Mouse (Mus musculus) embryo, embryonic 9.5 days (tissue): Measurements from ENCODE around the gene Immp2l.

Source experiments
- DNase-seq: peaks from one replicate; pipeline ENCODE4 v3.0.0-alpha.2; 2017; ENCODE audit errors: extremely low spot score

Immp2l gene

GRCm38 (mm10) chr12:41520326-41520725, 496.4 kb downstream of the Immp2l start:
- no peak for DNase-seq

GRCm38 (mm10) chr12:41521671-41522070, 497.8 kb downstream of the Immp2l start:
- no peak for DNase-seq

GRCm38 (mm10) chr12:41526688-41527087, 502.8 kb downstream of the Immp2l start:
- no peak for DNase-seq

GRCm38 (mm10) chr12:41528410-41528809, 504.5 kb downstream of the Immp2l start:
- no peak for DNase-seq

- no peak for DNase-seq
Observed at GRCm38 (mm10) chr12:41539989-41540388, 516.1 kb downstream of the Immp2l start.

- no peak for DNase-seq
Observed at GRCm38 (mm10) chr12:41551578-41551977, 527.7 kb downstream of the Immp2l start.

- DNase-seq = no peak
Observed at GRCm38 (mm10) chr12:41557832-41558231, 533.9 kb downstream of the Immp2l start.

GRCm38 (mm10) chr12:41558956-41559735, 535.3 kb downstream of the Immp2l start:
- DNase-seq = no peak

- DNase-seq = peak; percentile 62
Observed at GRCm38 (mm10) chr12:41565540-41566432, 541.9 kb downstream of the Immp2l start.

GRCm38 (mm10) chr12:41566433-41566794, 542.5 kb downstream of the Immp2l start:
- no peak for DNase-seq

GRCm38 (mm10) chr12:41573754-41574153, 549.9 kb downstream of the Immp2l start:
- no peak for DNase-seq

- no peak for DNase-seq
Observed at GRCm38 (mm10) chr12:41575221-41575620, 551.3 kb downstream of the Immp2l start.

GRCm38 (mm10) chr12:41593401-41593800, 569.5 kb downstream of the Immp2l start:
- no peak for DNase-seq

GRCm38 (mm10) chr12:41594037-41594436, 570.1 kb downstream of the Immp2l start:
- DNase-seq = no peak

- no peak for DNase-seq
Observed at GRCm38 (mm10) chr12:41615271-41615670, 591.4 kb downstream of the Immp2l start.

- DNase-seq = no peak
Observed at GRCm38 (mm10) chr12:41621341-41621740, 597.5 kb downstream of the Immp2l start.

GRCm38 (mm10) chr12:41643262-41643661, 619.4 kb downstream of the Immp2l start:
- DNase-seq = no peak

GRCm38 (mm10) chr12:41644802-41645551, 621.1 kb downstream of the Immp2l start:
- no peak for DNase-seq

GRCm38 (mm10) chr12:41646956-41647575, 623.2 kb downstream of the Immp2l start:
- peak; percentile 22 for DNase-seq

GRCm38 (mm10) chr12:41647675-41648074, 623.8 kb downstream of the Immp2l start:
- no peak for DNase-seq

- DNase-seq = no peak
Observed at GRCm38 (mm10) chr12:41649826-41650541, 626.1 kb downstream of the Immp2l start.
